Mouse (Mus musculus): Measurements from ENCODE around the gene 4430402I18Rik. TPM values are rescaled to one million over a fixed set of nuclear protein-coding genes. Genes with fewer than 3 reads are reported as not detected.

4430402I18Rik gene
- polyA plus RNA-seq (2012; ENCODE audit: low replicate concordance) = 0.23 TPM in 1 of 2 replicates, not detected in the other

DNA sequence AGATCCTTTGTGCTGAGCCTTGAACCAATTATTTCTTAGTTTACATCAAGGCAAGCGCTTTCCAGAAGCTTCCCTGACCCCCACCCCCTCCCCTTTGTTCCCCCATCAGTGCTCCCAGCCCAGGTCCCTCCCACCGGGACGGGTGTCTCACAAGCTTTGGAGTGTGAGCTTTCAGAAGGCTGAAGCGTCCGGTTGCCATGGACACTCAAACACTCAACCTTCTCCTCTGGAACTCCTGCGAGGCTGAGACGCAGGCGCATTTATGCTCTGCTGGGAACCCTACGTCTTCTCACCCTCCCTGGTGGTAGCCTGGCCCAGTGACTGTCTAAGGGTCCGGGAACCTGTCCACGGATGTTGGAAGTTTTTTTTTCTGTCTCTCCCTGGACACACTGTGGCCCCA lies at the start of gene 4430402I18Rik:
Gene 4430402I18Rik, minus strand, starts transcription at position 149 of the 400 bp plus-strand sequence.

DNA sequence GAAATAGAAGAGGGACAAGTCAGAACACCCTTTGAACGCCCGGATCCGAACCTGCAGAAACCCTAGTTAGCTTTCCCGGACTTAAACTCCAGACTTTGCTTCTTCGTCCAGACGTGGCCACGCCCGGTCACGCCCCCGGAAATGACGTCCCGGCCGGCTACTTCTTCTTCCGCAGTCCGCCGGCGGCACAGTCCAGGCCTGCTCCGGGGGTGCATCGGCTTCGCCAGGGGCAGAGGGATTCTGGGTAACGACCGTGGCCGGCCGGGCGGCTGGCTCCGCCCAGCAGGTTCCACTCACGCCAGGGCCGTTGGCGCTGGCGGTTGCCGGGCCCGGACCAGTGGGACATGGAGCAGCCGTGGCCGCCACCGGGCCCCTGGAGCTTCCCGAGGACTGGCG lies 22.6 kb upstream of the 4430402I18Rik start, which contains the start of gene Cdc37l1:
Gene Cdc37l1, plus strand, starts transcription at position 159 of the 396 bp plus-strand sequence.

GRCm38 (mm10) chr19:28963842-28964551 lies 3.6 kb downstream of the 4430402I18Rik start, which contains the start of gene Plpp6:
Gene Plpp6, plus strand, starts transcription at chr19:28963953.

Other genes starting within 250 kb of the 4430402I18Rik start
- 0.09 TPM in 1 of 2 replicates, not detected in the other for gene Slc1a1, start 132.8 kb downstream of the 4430402I18Rik start, polyA plus RNA-seq (2012; ENCODE audit: low replicate concordance)
- 8.2 and 17.2 TPM in 2 replicates for gene Plpp6, start 3.8 kb downstream of the 4430402I18Rik start, polyA plus RNA-seq (2012; ENCODE audit: low replicate concordance)
- gene Cdc37l1, start 22.6 kb upstream of the 4430402I18Rik start, polyA plus RNA-seq (2012; ENCODE audit: low replicate concordance) = 9.5 and 10.9 TPM in 2 replicates
- gene Ak3, start 80.2 kb upstream of the 4430402I18Rik start, polyA plus RNA-seq (2012; ENCODE audit: low replicate concordance) = 8.4 and 19.1 TPM in 2 replicates
- gene Rcl1, start 133.6 kb upstream of the 4430402I18Rik start, polyA plus RNA-seq (2012; ENCODE audit: low replicate concordance) = 19.2 and 22.7 TPM in 2 replicates